Mouse (Mus musculus): ENCODE results near the gene Sept9.

The Sept9 gene

GRCm38 (mm10) chr11:117199282-117200175 is at the start of gene Sept9:
Gene Sept9 (plus strand): TSS chr11:117199661.
- 4% methylated on average over 61 of the region's 70 CpGs for WGBS

DNA sequence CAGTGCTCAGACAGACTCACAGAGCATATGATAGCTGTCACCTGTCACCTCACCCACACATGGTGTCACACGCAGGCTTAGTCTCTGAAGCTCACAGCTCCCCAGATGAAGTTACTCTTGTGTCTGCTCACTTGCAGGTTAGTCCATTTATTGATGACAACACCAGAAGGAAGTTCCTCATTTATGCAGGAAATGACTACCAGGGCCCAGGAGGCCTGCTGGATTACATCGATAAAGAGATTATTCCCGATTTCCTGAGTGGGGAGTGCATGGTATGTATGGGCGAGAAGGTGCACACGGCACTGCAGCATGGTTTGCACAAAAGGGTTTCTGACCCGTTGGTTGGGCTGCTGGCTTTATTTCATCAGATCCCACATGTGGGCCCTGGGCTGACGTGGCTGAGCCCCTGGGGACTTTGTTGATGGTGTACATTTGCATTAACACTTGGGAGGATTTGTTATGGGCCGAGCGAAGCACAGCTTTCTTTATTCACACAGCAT is 48.9 kb upstream of the Sept9 start:
- 64% methylated on average over 9 of the region's 9 CpGs for WGBS

GRCm38 (mm10) chr11:117151461-117151860 is 48.0 kb upstream of the Sept9 start:
- 90% methylated on average over 7 of the region's 7 CpGs for WGBS

DNA sequence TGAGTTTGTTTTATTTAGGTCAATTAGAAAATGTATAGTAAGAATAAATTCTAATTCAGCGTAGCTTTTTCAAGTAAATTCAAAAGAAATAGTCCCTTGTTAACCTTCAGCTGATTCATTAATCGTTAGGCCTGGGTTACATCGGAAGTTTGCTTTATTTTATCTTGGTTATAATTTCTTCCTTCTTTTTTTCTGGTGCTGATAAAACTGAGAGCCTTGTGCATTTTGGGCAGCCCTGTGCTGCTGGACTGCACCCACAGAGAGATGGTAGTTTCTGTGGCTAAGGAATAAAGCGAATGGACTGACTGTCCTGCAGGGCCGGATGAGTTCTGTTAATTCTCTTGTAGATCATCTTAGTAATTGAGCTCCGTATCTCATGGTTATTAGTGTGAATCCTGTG is 46.9 kb upstream of the Sept9 start:
- WGBS = 82% methylated on average over 6 of the region's 6 CpGs

GRCm38 (mm10) chr11:117153553-117153952 is 45.9 kb upstream of the Sept9 start:
- WGBS = 67% methylated on average over 9 of the region's 9 CpGs

DNA sequence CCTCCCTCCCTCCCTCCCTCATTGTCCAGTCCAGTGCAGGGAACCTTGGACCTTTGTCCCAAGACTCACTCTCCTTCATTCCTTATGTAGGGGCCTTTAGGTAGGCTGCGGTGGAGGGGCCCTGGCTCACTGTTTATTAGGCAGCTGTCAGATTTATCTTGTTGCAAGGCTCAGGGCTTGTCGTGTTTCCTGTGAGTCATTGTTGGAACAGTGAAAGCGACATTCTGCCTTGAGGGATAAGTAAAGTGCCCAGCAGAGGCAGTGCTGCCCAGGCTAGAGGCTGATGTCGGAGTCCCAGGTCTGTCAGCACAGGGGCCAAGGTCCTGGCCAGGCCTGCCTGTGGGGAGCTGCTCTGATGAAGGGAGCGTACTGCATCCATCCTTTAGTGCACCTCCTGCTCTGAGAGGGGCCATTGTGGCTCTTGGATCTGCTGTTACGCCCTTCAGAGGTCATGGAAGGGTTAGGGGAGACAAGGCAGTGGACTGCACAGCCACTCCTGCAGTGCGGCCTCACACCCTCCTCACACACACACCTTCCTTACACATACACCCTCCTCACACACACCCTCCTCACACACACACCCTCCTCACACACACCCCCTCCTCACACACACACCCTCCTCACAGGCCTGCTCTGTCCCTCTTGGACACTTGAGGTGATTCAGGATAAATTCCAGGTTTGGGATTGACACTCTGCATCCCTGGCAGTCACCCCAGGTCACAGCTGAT is 45.2 kb upstream of the Sept9 start:
- WGBS = 49% methylated on average over 7 of the region's 7 CpGs

- WGBS = 48% methylated on average over 13 of the region's 15 CpGs
These were observed 42.7 kb upstream of the Sept9 start for GRCm38 (mm10) chr11:117156725-117157124.

DNA sequence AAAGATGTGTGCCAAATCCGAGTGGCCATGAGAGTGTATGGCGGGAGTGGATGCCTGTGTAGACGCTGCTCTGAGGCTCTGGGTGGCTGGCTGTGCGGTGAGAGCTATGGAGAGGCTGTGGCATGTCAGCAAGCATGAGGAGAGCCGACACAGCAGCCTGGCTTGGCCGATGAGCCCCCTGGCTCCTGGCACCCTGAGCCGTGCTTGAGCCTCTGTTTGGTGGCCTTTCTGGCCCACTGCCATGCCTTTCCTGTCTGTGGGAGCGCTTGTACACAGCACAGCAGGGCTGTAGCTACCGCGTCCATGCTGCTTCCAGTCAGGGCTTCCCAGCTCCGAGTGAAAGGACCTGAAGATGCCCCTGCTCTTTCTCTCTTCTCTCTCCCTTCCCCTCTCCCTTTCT is 41.1 kb upstream of the Sept9 start:
- WGBS = 21% methylated on average over 11 of the region's 11 CpGs

GRCm38 (mm10) chr11:117159257-117159945 is 40.1 kb upstream of the Sept9 start:
- 72% methylated on average over 13 of the region's 13 CpGs for WGBS

GRCm38 (mm10) chr11:117159946-117160307 is 39.5 kb upstream of the Sept9 start:
- 55% methylated on average over 5 of the region's 5 CpGs for WGBS

- whole genome bisulfite sequencing = 88% methylated on average over 12 of the region's 12 CpGs
These were observed 38.7 kb upstream of the Sept9 start for GRCm38 (mm10) chr11:117160791-117161190.

DNA sequence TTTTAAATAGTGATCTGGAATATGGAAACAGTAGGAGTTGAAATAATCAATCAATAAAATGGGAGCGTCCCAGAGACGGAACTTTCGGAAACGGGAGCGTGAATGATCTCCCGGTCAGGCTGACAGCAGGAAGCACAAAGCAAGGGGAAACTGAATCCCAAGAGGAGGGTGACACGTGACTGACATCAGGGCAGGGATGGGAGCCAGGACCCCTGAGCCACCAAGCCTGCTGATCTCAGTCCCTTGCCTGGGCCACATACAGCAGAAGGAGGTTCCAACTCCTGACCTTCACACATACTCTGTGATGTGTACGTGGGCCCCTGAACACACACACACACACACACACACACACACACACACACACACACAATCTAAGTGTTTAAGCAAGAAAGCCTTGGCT is 37.9 kb upstream of the Sept9 start:
- 74% methylated on average over 8 of the region's 8 CpGs for WGBS

GRCm38 (mm10) chr11:117163098-117163497 is 36.4 kb upstream of the Sept9 start:
- WGBS = 86% methylated on average over 9 of the region's 9 CpGs

DNA sequence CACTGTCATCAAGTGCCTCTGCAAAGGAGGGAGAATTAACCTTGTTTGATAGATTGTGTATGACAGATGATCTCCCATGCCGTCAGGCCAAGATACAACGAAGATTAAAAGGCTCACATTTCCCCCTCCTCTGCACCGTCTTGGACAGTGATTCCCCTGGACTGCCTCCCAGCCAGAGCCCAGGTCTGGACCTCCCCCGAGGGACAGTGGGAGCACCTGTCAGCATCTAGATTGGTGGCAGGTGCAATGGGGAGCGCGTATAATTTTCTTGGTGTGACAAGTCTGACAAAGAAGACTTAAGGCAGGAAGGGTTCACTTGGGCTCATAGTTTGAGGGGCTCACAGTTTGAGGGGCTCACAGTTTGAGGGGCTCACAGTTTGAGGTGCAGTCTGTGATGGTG is 35.7 kb upstream of the Sept9 start:
- 94% methylated on average over 6 of the region's 6 CpGs for WGBS

- 41% methylated on average over 20 of the region's 20 CpGs for WGBS
These were observed 31.0 kb upstream of the Sept9 start for GRCm38 (mm10) chr11:117168278-117169087.

DNA sequence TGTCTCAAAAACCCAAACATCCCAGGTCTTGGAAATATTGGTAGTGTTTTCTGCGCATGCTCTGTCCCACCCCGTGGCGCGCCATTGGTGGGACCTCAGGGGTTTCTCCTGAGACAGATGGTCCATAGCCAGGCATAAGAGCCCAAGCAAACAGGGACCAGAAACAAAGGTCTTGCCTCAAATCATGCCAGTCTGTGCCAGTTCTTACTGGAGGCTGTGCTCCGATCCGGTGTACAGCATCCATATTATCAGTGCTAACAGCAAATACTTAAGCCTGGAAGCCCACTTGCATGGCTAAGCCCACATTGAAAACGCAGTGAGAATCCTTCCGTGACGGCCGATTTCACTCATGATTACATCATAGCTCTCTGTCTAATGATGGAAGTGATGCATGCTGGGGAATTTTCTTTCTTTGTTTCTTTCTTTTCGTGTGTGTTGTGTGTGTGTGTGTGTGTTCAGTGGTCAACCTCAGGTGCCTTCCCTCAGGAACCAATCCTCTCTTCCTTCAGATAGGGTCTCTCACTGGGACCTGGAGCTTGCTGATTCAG is 30.3 kb upstream of the Sept9 start:
- WGBS = 48% methylated on average over 11 of the region's 11 CpGs

DNA sequence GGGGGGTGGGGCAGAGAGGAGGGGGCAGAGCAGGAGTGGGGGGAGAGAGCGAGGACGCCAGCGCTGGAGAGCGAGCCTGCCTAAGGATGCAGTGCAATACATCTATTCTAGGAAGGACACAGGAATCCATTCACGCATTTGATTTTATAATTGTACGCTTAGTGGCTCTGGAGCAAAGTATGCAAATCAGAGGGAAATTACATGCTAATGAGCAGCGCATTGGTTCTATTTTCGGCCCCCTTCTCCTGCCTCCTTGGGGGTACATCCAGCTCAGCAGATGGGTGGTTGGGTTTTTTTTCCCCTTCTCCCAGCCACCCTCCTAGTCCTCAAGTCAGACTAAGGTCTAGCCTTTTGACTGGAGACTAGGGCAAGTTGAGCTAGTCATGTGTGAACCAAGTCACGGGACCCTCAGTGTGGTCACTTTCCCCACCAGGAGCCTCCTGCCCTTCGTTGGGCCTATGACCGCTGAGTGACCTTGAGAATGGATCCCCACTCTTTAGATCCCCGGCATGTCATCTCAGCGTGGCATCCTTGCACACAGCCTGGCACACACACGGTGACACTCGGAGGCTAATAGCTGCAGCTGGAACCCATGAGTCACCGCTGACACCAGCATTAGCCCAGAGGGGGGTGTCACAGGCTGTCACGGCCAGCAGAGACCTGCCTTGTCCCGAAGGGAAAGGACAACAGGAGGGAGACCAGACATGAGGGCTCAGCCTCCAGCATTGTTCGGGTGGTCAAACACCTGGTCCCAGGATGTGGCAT is 29.5 kb upstream of the Sept9 start:
- 44% methylated on average over 19 of the region's 19 CpGs for WGBS

DNA sequence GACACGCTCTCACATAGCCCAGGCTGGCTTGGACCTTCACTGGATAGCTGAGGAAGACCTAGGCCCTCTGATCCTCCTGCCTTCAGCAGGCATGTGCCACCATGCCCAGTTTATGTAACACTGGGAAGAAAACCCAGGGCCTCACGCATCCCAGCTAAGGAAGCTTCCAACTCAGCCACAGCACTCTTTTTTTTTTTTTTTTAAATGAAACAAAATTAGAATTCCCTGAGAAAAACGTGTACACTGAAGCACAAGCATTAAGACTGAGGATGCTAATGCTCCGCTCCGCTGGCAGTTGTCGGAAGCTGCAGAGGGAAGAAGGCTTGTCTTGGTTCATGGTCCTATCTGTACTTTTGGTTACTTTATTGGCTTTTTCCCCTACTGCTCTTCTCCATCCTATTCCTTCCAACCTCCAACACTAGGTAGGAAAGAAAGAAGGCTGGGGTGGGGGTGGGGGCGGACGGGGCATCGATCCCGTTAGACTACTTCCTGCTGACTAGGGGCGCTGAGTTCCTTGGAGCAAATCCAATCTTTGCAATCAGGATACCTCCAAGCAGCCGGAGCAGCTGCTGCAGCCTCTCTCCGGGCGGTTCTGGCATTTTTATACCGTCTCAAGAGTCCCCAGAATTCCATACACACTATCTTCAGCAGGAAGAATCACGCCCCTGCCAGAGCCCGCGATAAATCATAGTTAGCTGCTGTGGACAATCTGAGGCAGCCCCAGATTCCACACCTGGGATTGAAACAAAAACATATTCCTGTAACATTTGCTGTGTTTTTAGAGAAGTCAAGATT is 25.2 kb upstream of the Sept9 start:
- 25% methylated on average over 18 of the region's 18 CpGs for WGBS

GRCm38 (mm10) chr11:117174924-117175323 is 24.5 kb upstream of the Sept9 start:
- WGBS = 43% methylated on average over 15 of the region's 15 CpGs
